Mouse (Mus musculus): ENCODE results near the gene Cnn3. TPM values are rescaled to one million over a fixed set of nuclear protein-coding genes. Genes with fewer than 3 reads are reported as not detected.

Gene Cnn3
- polyA plus RNA-seq, 1 experiment: 412 TPM

GRCm38 (mm10) chr3:121401384-121401783, 24.9 kb upstream of the Cnn3 start:
- TF ChIP-seq POLR2A (IDR thresholded peaks at IDR 0.05; ENCODE audit: borderline replicate concordance, extremely low read depth, insufficient read depth, insufficient read length, poor library complexity, severe bottlenecking) (no peak), CTCF (IDR thresholded peaks at IDR 0.05; ENCODE audit: borderline replicate concordance, extremely low read depth, insufficient read depth, insufficient read length) (no peak)
- no peak for DNase-seq (ENCODE audit: low read depth)

- no peak for TF ChIP-seq POLR2A (IDR thresholded peaks at IDR 0.05; ENCODE audit: borderline replicate concordance, extremely low read depth, insufficient read depth, insufficient read length, poor library complexity, severe bottlenecking)
- no peak for TF ChIP-seq CTCF (IDR thresholded peaks at IDR 0.05; ENCODE audit: borderline replicate concordance, extremely low read depth, insufficient read depth, insufficient read length)
- DNase-seq (ENCODE audit: low read depth): no peak
Observed at GRCm38 (mm10) chr3:121402096-121402495, 24.2 kb upstream of the Cnn3 start.

- TF ChIP-seq CTCF (IDR thresholded peaks at IDR 0.05; ENCODE audit: borderline replicate concordance, extremely low read depth, insufficient read depth, insufficient read length) (no peak), POLR2A (IDR thresholded peaks at IDR 0.05; ENCODE audit: borderline replicate concordance, extremely low read depth, insufficient read depth, insufficient read length, poor library complexity, severe bottlenecking) (no peak)
- DNase-seq (ENCODE audit: low read depth): no peak
Observed at GRCm38 (mm10) chr3:121403449-121403848, 22.8 kb upstream of the Cnn3 start.

- DNase-seq (ENCODE audit: low read depth): no peak
- no peak for TF ChIP-seq CTCF (IDR thresholded peaks at IDR 0.05; ENCODE audit: borderline replicate concordance, extremely low read depth, insufficient read depth, insufficient read length)
- no peak for TF ChIP-seq POLR2A (IDR thresholded peaks at IDR 0.05; ENCODE audit: borderline replicate concordance, extremely low read depth, insufficient read depth, insufficient read length, poor library complexity, severe bottlenecking)
Observed at GRCm38 (mm10) chr3:121405101-121405500, 21.2 kb upstream of the Cnn3 start.

- TF ChIP-seq CTCF (IDR thresholded peaks at IDR 0.05; ENCODE audit: borderline replicate concordance, extremely low read depth, insufficient read depth, insufficient read length): no peak
- no peak for TF ChIP-seq POLR2A (IDR thresholded peaks at IDR 0.05; ENCODE audit: borderline replicate concordance, extremely low read depth, insufficient read depth, insufficient read length, poor library complexity, severe bottlenecking)
- no peak for DNase-seq (ENCODE audit: low read depth)
Observed at GRCm38 (mm10) chr3:121407417-121407816, 18.9 kb upstream of the Cnn3 start.

- DNase-seq (ENCODE audit: low read depth): no peak
Observed at GRCm38 (mm10) chr3:121408386-121408785, 17.9 kb upstream of the Cnn3 start.

GRCm38 (mm10) chr3:121411450-121411849, 14.8 kb upstream of the Cnn3 start:
- TF ChIP-seq CTCF (IDR thresholded peaks at IDR 0.05; ENCODE audit: borderline replicate concordance, extremely low read depth, insufficient read depth, insufficient read length) (no peak), POLR2A (IDR thresholded peaks at IDR 0.05; ENCODE audit: borderline replicate concordance, extremely low read depth, insufficient read depth, insufficient read length, poor library complexity, severe bottlenecking) (no peak)
- DNase-seq (ENCODE audit: low read depth): no peak

More at GRCm38 (mm10) chr3:121408386-121408785, 17.9 kb upstream of the Cnn3 start:
- TF ChIP-seq CTCF (IDR thresholded peaks at IDR 0.05; ENCODE audit: borderline replicate concordance, extremely low read depth, insufficient read depth, insufficient read length) (no peak), POLR2A (IDR thresholded peaks at IDR 0.05; ENCODE audit: borderline replicate concordance, extremely low read depth, insufficient read depth, insufficient read length, poor library complexity, severe bottlenecking) (no peak)

GRCm38 (mm10) chr3:121416171-121417154, 9.8 kb upstream of the Cnn3 start:
- no peak for DNase-seq (ENCODE audit: low read depth)
- no peak for TF ChIP-seq CTCF (IDR thresholded peaks at IDR 0.05; ENCODE audit: borderline replicate concordance, extremely low read depth, insufficient read depth, insufficient read length)

- no peak for TF ChIP-seq POLR2A (IDR thresholded peaks at IDR 0.05; ENCODE audit: borderline replicate concordance, extremely low read depth, insufficient read depth, insufficient read length, poor library complexity, severe bottlenecking)
- no peak for TF ChIP-seq CTCF (IDR thresholded peaks at IDR 0.05; ENCODE audit: borderline replicate concordance, extremely low read depth, insufficient read depth, insufficient read length)
Observed at GRCm38 (mm10) chr3:121417379-121418250, 8.7 kb upstream of the Cnn3 start.

GRCm38 (mm10) chr3:121418251-121418601, 8.1 kb upstream of the Cnn3 start:
- no peak for DNase-seq (ENCODE audit: low read depth)
- TF ChIP-seq POLR2A (IDR thresholded peaks at IDR 0.05; ENCODE audit: borderline replicate concordance, extremely low read depth, insufficient read depth, insufficient read length, poor library complexity, severe bottlenecking) (no peak), CTCF (IDR thresholded peaks at IDR 0.05; ENCODE audit: borderline replicate concordance, extremely low read depth, insufficient read depth, insufficient read length) (no peak)

More at GRCm38 (mm10) chr3:121417379-121418250, 8.7 kb upstream of the Cnn3 start:
- no peak for DNase-seq (ENCODE audit: low read depth)

GRCm38 (mm10) chr3:121418850-121419435, 7.4 kb upstream of the Cnn3 start:
- TF ChIP-seq CTCF (IDR thresholded peaks at IDR 0.05; ENCODE audit: borderline replicate concordance, extremely low read depth, insufficient read depth, insufficient read length) (no peak), POLR2A (IDR thresholded peaks at IDR 0.05; ENCODE audit: borderline replicate concordance, extremely low read depth, insufficient read depth, insufficient read length, poor library complexity, severe bottlenecking) (no peak)
- DNase-seq (ENCODE audit: low read depth): no peak
